Mouse (Mus musculus) adrenal gland, adult 18-20 months (tissue): Measurements from ENCODE around the gene Snx7. TPM values are rescaled to one million over a fixed set of nuclear protein-coding genes. Genes with fewer than 3 reads are reported as not detected.

Experiments
- DNase-seq, 2 experiments: peaks; one replicate each; pipeline ENCODE4 v3.0.0; 2021 to 2022; ENCODE audit warnings: low spot score in 2 of 2
- microRNA-seq, 2 experiments: library from miRNA; unstranded; fragments of <30 nt; microRNA quantifications; one replicate each; pipeline ENCODE4 v1.2.0; 2021; ENCODE audit warnings: borderline number of aligned reads in 2 of 2
- total RNA-seq, 2 experiments: library from RNA; stranded (reverse); gene quantifications; 1 replicate in 1 of 2; 2 replicates in 1 of 2; pipeline ENCODE4 v1.2.3; 2021

Gene Snx7
- total RNA-seq, 2 experiments from 2014 or later = 26.7 to 44.8 TPM

GRCm38 (mm10) chr3:117823218-117823617 lies 45.5 kb downstream of the Snx7 start:
- DNase-seq = no peak

GRCm38 (mm10) chr3:117817635-117818034 lies 51.1 kb downstream of the Snx7 start:
- no peak for DNase-seq

DNA sequence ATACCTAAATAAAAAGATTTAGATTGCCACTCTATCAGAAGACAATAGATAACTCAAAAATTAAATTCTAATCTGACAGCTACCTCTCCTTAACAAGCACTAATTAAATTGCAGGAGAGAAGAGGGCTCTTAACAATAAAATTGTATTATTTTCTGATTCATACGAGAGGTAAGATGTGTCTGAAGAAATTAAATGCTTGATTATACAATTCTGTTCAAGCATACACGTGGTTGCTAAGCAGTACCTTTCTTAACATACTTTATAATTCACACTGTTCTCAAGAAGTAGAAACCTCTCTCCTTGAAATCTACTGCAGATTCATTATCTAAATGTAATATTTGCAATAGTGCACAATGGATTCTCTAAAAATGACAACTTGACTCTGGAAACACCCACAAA lies 54.5 kb downstream of the Snx7 start:
- no peak for DNase-seq

GRCm38 (mm10) chr3:117812135-117812534 lies 56.6 kb downstream of the Snx7 start:
- DNase-seq = no peak

GRCm38 (mm10) chr3:117805782-117806181 lies 63.0 kb downstream of the Snx7 start:
- DNase-seq = no peak

GRCm38 (mm10) chr3:117794501-117794900 lies 74.2 kb downstream of the Snx7 start:
- no peak for DNase-seq

- DNase-seq = no peak
These were observed 76.8 kb downstream of the Snx7 start for GRCm38 (mm10) chr3:117791951-117792350.

DNA sequence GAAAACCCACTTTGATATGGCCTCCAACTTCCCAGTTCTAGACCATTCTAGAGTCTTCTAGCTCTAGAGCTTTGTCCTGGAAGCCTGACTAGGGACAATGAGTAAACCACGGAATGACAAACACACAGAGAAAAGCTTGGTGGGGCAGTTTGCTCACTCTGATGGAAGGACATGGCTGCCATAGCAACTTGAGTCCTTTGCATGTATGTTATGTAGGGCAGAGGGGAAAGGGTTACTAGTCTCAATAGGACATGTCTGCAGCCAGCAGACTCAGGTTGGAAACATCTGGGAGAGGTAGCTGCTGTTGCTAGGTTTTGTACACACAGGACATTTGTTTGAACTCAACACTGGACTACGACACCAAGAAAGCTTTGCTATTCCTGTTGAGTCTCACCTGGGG lies 77.5 kb downstream of the Snx7 start:
- no peak for DNase-seq

GRCm38 (mm10) chr3:117788800-117789693 lies 79.7 kb downstream of the Snx7 start:
- DNase-seq = no peak

- DNase-seq = no peak
These were observed 81.5 kb downstream of the Snx7 start for GRCm38 (mm10) chr3:117787247-117787646.

DNA sequence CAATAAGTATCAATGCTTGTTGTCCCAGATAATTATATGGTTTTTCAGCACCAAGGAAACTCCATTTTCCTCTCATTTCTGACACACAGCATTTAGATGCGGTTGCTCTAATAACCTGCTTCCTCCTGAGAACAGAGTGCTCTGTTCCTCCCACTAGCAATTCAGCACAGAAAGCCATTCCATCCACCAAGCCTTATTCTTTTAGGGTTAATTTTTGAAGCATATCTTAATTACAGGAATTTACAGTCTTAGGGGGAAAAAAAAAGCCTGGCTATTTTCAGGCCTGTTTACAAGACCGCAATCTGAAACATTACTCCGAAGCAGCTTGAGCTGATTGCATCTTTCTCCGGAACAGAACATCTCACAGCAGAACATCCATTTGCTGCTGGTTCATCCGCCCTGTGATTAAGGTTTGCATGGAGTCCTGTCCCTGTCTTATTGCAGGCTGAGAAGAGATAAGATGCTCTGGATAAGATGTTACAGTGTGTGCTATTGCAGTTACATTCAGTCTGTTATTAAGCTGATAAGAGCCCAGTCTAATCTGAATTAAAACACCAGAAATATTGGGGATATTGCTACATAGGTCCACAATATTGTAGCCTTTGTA lies 116.5 kb downstream of the Snx7 start:
- DNase-seq = no peak

GRCm38 (mm10) chr3:117751665-117752064 lies 117.1 kb downstream of the Snx7 start:
- DNase-seq = no peak

DNA sequence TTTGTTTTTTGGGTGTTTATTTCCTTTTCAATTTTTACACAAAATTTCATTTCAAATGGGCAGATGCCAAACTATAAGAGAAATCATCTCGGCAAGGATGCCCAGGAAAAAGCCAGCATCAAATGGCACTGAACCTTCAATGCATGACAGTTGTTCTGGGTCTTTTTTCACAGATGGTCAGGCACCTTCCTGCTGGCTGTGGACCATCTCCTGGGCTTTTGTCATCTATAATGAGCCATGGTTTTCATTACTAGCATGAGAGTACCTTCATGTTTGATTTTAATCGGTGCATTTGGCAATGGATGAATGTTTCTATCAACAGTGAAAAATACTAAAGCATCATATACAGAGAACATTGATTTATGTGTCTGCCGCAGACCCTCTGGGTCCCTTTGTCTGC lies 119.5 kb downstream of the Snx7 start:
- DNase-seq = no peak

GRCm38 (mm10) chr3:117739760-117740159 lies 129.0 kb downstream of the Snx7 start:
- DNase-seq = no peak

DNA sequence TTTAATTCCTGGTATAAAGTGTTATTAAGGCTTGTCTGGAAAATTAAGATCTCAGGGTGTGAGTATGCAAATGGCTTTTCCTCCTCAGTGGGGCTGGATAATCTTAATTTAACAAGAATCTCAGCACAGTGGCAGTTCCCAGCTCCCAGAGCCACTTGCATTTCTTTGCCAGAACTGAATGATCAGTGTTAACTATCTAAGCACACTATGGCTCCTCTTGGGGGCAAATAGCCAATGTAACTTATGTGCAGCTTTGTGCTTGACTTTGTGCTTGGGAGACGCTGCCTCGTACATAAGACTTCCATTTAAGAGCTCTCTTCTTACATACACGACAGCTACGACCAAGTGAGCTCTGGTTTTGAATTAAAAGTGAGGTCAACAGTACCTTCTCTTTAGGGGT lies 136.1 kb downstream of the Snx7 start:
- DNase-seq = no peak

Small RNAs within 50 kb of the gene (microRNA-seq; reads per million reads assigned to microRNA genes)
- gene Gm24811 = 0 reads per million in 2 experiments
